Mouse (Mus musculus) megakaryocyte, embryonic 14.5 days (primary cell): ENCODE results near the gene Slc25a23.

Source experiments
- FLI1 ChIP-seq: IDR thresholded peaks from 2 replicates; pipeline ENCODE4 v1.6.1; 2012; ENCODE audit warnings: low read length, inconsistent platforms, mixed read lengths
- GATA1 ChIP-seq: IDR thresholded peaks from 3 replicates; pipeline ENCODE4 v1.6.1; 2012; ENCODE audit warnings: mixed read lengths, low read length, inconsistent platforms, borderline replicate concordance

DNA sequence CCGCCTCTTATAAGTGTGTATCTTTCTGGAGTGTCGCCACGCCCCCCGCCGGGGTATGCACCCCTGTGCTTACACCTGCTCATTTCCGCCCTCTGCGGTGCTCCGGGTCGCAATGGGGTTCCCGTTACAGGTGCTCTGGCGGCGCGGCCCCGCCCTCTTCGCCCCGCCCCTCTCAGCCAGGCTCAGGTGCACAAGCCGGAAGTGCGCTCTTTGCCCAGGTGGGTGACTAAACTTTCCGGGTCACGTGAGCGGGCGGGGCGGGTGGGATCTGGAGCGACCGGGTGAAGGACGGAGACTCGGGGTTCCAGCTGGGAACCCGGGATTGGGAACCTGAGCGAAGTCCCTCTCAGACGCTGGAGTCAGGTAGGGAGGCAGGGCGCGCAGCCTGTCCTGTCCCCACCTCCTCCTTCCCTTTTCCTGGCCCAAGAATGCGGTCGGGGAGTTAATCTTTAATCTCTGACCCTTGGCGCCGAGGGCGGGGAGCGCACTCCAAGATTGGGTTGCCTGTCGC lies 2.4 kb upstream of the Slc25a23 start:
- TF ChIP-seq GATA1 (no peak), FLI1 (no peak)
